Mouse (Mus musculus) ovary, adult 18-20 months (tissue): ENCODE data around the gene Ubqln1.

Experiments used
- DNase-seq: peaks from one replicate; pipeline ENCODE4 v3.0.0; 2022; ENCODE audit warnings: low spot score, mixed read lengths

Gene Ubqln1

DNA sequence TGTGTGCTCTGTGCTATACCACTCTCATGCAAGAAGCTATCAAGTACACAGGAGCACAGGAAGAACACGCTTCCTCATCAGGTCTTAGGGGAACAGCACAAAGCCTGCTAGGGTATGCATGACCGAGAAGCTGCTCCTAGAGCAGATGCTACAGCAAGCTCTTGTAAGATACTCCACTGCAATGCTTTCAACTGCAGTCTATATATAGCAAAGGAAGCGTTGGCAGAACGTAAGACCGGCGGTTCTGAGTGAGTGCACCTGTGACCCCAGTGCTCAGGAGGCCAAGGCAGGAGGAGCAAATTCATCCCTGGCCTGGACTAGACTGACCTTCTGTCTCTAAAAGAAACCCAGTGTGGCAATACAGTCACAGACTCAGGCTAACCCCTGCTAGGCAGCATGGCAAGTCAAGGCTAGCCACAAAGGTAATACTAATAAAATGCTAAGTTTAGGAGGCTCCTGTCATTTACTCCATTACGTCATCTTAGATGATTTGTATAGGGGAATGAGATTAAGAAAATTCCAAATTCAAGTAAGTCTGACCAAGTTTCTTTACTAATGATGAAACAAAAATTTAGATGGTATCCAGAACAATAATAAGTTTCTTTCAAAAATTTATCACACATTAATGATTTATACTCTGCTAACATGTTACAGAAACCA, 17.3 kb downstream of the Ubqln1 start:
- no peak for DNase-seq

DNA sequence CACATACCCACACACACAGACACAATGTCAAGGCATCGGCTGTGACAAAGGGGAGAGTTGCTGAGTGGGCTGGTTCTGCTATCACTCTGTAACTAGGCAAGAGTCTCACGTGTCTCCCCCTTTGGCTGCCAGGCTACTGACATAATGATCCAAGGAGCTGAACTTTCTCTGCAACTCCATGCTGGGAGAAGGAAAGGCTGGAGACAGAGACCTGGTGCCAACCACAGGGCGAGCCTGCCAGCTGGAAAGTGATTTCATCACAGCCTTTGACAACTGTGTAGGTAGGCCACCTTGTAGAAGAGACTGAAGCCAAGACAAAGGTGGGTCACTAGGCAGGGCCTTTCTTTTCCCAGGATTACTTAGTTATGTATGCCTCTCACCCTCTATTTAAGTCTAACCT, 18.2 kb downstream of the Ubqln1 start:
- DNase-seq, result no peak

DNA sequence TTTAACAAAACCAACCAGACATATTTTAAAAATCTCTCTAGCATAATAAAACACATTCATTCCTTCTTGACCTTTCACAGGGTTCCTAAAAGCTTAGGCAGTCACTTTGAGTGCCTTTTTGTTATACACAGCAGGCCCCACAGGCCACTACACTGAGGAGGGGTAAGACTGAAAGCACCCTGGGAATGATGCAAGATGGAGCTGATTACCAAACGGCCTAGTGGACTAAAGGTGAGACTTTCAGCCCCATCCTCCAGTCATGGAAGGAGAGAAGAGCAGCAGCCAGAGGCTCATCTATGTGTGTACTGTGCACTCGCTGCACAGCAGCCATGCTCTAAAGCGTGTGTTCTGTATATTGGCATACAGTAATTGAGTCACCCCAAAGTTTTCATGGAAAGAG, 20.5 kb downstream of the Ubqln1 start:
- no peak for DNase-seq

DNA sequence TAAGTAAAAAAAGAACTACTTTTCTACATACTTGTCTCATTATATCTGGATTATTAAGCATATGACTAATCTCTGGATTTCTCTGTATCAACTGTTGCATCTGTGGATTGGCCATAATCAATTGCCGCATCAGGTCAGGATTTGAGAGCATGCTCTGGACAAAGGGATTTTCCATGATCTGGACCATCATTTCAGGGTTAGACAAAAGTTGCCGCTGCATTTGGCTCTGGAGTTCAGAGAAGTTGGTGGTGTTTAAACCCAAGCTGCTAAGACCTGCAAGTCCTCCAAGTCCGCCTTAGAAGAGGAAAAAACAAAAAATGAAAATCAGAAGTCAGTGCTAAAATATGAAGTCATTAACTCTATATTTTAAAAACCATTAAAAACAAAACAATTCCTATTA, 22.2 kb downstream of the Ubqln1 start:
- DNase-seq, result no peak

DNA sequence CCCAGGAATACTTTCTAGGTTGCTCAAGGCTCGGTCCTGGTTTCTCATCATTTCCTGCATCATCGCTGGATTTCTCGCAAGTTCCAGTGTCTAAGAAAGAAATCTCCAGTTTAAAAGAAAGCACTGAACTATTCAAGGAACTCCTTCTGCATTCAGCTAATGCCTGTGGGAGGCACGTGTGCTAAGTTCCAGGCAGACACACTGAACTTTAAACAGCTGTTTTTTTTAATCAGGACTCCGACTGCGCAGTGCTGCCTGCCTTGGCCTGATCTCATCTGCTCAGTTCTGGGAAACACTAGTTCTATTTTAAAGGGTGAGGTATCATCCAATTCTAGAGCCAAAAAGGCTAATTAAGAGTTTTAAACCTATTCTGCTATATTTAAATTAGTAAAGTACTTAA, 23.3 kb downstream of the Ubqln1 start:
- no peak for DNase-seq

DNA sequence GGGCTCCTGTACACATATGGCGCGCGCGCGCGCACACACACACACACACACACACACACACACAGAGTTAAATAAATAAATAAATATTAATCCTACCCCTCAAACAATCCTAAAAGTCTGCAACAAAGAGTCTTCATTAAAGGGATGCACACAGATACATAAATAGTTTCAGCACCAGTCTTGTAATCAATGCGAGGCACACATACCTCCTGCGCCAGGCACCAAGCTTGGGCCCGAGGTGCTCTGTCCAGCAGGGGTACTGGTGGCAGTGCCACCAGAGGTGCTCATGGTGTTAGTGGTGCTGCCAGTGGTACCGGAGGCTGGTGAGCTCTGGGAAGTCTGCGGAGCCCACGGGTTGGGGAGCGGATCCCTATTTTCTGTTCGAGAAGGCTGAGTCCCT, 23.9 kb downstream of the Ubqln1 start:
- no peak for DNase-seq

DNA sequence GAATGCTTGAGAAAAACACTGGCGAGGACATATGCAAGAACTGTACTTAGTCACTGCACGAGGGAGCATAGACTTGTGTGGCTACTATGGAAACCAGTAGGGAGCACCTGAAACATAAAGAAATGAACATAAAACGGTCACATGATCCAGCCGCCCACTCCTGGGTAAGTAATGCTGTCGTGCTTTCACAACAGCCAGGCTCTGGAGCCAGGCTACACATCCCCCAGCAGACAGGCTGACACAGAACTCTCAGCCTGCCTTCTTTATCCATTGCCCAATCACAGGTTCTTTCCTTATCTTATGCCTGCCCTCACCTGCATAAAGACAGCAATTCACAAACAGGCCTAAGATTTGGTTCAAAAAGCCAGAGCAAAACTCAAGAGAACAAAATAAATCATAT, 26.0 kb downstream of the Ubqln1 start:
- no peak for DNase-seq

DNA sequence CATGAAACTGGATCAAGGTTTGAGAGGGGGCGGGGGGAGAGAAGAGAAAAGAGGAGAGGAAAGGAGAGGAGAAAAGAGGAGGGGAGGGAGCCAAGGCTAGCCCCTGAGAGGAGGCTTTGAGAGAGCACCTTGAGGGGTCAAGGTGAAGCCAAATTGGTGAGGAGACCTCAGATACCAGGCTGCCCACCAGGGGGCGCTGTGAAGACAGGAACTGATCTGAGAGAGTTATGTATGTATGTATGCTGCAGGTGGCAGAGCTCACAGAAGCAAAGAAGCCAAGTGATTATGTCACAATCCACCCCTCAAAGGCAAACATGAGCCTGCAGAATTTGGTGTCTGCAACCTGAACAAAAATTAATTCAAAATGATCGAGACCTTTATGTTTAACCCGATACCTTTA, 27.0 kb downstream of the Ubqln1 start:
- DNase-seq, result no peak

DNA sequence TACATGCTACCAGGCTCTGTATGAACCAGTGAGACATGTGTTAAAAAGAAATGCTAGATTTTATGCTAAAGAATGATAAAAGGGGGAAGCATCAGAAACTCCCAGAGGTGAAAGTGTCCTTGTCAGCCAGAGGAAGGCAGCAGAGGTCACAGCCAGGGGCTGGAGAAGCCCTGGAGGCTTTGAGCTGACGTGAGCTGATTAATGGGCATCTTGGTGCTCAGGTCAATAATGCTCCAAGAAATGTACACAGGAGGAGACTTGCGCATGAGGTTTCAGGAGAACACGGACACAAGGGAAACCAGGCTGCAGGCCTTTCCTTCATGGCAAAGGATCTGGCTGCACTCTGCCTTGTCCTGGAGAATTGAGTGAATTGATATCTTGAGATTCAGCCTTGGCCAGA, 27.7 kb downstream of the Ubqln1 start:
- no peak for DNase-seq

DNA sequence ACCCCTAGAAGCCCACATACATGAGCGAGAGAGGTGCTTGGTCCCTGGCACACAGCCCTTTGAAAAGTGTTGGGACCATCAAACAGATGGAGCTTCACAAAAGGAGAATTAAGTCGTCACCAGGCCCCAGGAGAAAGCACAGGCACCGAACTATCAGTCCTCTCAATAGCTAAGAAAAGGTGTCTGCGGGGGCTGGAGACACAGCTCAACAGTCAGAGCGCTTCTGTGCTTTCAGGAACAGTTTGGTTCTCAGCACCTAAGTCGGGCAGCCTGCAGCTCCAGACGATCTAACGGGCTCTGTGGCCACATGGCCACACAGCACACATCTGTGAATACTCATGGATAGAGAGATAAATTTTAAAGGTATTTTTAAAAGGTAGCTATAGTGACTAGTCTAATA, 29.2 kb downstream of the Ubqln1 start:
- DNase-seq, result no peak

DNA sequence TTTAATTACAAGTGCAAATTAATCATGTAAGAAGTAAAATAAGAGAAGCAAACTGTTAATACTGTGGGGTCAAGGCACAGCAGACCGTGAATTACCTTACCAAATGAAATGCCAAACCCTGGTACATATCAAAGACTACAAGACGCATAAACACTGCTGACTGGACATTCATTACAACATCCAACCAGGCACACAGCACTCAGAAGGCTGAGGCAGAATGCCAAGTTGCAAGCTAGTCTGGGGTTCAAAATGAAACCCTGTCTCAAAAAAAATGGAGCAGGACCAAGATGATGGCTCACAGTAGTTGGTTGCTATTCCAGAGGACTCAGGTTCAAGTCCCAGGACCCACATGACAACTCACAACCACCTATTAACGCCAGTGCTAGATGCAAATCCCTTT, 31.3 kb downstream of the Ubqln1 start:
- DNase-seq, result no peak

DNA sequence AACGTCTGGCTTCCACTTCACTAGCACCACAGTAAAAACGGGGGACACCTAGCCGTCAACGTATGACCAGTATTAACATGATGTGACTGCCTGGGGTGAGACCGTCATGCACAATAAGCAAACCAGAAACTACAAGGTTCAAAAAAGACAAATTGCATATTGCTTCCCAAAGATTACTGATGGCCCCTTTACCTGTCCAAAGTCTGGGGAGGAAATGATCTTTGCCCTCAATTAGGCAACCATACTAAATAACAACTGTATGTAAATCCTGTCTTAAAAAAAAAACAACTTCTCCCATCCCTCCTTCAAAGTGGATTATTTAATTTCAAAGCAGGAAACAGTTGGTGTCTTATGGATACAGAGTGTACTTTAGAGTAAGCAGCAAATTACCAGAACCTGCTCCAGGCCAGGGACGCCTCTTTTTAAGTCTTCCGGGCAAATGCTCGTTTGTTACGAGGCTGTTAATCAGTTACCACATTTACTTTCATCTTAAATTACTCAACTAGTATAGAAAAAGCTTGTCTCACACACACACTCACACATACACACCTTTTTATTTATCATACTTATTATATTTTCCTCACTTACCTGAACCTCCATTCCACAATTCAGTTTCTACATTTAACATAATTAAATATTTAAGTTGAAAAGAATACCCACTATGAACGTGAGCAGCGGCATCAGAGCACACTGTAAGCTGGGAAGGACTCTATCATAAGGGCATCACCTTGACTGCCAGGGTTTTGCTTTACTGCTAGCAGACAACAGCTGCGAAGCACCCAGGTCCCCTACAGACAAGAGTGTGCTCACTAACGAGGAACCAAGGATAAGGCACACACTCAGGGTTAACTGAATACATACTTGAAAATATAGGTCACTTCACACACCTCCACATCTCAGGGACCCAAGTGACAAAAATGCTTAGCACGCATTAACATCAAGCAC, 33.6 kb downstream of the Ubqln1 start:
- no peak for DNase-seq

DNA sequence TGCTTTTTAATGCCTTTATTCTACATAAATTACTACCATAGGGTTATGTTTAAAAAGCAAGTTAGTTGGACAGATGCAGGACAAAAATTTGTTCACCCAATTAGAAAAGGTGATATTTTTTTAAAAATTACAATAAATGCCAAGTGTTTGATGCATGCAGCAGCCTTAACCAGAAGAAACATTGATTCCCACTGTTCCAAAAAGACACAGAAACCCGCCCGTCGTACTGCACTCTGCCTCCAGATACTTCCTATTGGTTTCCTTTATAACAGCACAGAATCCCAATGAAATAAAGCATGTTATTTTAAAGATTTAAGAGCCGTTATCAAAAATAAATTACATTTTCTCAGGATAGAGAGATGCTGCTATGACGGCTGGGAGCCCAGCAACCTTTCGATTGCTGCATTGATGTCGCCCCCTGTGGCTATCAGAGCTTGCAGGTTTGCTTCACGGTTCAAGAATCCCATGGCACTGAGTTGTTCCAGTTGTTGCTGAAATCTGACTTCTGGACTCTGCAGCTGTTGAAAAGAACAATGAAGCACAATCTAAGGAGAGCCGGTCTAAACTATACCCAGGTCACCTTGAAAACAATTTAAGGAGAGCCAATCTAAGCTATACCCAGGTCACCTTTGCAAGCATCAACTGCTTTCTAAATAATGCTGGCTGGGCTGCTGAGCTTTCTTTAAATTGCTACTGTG, 37.8 kb downstream of the Ubqln1 start:
- peak; percentile 99 for DNase-seq

DNA sequence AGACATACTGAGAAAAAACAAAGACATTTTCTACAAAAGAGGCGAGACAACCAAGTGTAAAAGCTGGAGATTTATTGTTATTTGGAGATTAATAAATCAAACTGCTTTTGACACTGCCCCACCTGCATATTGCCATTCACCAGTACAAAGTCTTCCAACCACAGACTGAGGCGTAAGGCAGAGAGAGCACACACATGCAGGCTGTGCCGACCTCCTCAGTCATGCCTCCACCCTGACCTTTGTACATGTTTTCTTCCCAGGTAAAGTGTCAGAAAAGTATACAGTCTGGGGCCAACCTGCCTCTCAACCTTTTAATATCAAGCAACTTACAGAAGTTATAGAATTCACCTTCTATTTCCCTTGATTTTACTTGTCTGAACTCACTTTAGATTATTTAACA, 39.3 kb downstream of the Ubqln1 start:
- DNase-seq, result no peak

DNA sequence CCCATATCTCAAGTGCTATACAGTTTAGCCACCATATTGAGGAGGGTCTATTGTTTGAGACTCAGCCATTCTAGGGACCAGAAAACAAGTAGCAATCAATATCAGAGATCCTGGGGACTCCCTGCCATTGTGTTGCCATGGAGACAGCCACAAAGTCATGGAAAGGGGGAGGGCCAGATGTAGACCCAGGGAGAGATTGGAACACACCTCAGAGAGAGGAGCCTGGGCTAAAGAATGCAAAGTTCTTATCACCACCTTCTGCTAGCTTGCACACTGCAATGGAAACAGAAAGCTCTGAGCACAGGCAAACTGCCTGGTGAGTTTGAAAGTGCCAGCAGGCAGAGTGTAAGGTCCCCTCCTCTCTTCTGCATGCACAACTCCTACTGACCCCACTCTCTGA, 47.3 kb downstream of the Ubqln1 start:
- DNase-seq, result no peak

DNA sequence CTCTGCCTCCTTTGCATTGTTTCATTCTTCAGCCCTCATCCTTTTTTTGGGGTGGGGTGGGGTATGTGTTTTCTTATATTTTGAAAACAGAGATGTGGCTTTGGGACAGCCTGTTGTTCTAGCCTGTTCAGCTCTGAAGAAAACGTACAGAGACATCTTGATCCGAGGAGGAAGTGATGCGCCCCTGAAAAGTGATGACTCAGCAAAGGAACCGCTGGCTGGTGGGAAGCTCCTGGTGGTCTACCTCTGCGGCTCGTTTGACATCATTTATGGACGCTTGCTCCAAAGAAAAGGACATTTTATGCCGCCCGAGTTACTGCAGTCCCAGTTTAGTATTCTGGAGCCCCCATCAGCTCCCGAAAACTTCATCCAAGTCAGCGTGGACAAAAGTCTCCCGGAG, 52.1 kb downstream of the Ubqln1 start:
- DNase-seq, result no peak

DNA sequence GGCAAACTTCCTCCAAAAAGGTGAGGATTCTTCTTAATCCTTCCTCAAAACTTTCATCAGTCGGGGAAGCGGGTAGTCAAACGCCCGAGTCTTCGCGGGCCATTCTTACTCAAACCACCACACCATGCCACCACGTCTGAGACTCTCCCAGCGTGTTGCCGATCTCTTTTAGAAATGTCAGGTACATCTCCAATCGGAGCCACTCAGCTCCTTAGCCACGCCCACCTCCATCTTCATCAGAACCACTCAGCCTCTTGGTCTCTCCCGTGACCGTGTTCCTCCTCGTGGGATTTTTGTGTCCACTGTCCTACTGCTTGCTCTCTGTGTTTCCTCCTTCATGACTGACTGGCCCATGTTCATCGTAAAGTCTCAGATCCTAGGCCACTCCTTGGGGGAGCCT, 54.7 kb downstream of the Ubqln1 start:
- DNase-seq, result no peak

DNA sequence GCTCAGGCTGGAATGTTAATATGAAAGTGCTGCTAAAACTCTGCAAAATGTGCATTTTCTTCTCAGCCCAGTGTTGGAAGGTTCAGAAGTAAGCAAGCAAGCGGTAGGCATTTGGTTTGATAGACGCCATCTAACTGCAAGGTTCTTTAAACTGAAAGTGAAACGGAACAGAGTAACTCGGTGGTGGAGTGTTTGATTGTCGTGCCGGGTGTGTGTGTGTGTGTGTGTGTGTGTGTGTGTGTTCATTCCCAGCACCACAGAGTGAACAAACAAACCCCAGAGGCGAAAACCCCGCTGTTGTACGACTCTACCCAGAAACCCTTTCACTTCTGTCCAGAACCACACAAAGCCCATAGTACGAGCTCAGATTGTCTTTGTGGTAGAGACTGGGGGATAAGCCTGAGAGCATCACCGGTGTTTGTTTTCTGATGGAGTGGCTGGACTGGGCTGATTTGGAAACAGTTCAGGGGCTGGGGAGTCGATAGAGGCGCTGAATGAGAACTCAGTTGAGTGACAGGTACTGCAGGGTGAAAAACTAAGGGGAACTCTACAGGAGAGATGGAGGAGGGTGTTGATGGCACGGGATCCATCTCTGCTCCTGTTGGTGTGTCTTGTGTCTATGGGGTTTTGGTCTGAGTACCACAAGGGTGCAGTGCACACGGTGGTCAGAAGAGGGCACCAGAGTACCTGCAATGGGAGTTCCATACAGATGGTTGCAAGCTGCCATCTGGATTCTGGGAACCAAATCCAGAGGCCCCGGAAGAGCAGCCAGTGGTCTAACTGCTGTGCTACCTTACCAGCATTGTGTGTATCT, 57.1 kb downstream of the Ubqln1 start:
- peak; percentile 57 for DNase-seq

DNA sequence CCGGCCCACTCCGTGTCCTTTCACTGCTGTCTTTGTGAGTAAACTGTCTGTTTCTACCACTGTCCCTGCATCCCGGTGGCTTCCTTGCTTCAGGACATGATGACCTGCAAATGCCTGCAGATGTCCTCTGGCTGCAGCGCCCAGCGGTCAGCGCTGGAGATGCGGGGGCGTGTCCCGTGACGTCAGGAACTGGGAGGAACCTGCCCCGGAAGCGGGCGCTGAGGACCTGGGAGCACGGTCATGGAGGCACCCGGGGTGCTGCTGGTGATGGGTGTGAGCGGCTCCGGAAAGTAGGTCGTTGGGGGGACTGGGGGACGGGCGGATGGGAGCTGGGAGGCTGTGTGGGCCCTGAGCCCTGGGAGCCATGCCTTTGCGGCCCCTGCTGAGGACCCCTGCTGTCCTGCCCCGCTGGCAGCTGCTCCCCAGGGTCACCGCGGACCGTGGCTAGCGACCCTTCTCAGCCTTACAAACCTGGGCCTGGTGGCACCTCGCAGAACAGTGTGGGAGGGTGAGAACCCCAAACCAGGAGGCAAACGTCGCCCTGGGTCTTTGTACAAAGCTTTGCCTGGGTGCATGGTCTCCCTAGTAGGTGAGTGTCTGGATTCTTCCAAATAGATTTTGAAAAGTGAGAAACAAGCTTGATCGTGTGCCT, 57.9 kb downstream of the Ubqln1 start, which contains the start of gene Idnk:
TSS of gene Idnk (plus strand) at position 203 of the 652 bp plus-strand sequence.
- peak; percentile 84 for DNase-seq

DNA sequence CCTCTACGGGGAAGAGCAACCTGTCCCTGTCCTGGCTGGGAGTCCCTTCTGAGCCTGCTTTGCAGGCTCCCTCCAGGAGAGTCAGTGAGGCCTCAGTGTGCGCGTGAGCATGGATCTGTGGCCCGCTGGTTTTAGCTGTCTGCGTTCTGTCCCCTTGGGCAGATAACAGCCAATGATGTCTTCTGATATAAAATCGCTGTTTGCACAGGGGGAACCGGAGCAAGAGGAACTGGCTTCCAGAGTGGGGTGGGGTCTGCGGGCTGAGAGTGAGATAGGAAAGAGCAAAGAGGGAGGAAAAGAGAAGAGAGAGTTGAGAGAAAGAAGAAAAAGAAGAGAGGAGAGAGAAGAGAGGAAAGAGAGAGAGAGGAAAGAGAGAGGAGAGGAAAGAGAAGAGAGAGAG, 58.4 kb downstream of the Ubqln1 start:
- DNase-seq, result no peak

DNA sequence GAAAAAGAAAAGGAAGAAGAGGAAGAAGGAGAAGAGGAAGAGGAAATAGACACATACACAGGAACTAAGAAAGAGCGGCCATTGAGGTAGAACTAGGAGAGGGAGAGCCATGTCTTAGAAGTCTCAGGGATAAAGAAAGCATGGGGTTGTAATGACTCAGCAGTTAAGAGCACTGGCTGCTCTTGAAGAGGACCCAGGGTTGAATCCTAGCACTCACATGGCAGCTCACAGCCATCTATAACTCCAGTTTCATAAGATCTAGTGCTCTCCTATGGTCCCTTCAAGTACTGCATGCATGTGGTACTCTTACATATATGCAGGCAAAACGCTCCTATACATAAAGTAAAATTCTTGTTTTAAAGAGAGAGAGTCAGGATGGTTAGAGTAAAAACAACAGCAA, 59.4 kb downstream of the Ubqln1 start:
- no peak for DNase-seq

DNA sequence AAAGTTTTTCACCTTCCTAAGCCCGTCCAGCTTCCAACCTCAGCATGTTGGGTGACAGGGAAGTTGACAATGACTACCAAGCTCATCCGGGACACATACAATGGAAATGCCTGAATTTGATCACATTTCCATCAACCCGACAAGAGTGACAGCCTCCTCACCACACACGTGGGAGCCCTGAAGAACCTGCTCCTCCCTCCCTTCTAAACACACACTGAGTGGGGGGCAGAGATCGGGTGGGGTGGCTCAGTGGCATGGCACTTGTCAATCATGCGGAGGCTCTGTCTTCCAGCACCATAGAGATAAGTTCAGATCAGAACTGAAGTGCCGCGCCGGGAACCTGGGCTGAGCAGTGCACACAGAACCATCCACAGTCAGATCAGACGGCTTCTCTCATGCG, 65.0 kb downstream of the Ubqln1 start:
- DNase-seq, result no peak
